In genomic region chr5:124598224-124599174, GRCm38 (mm10) we compare ENCODE assay signal across 8 mouse cellular contexts. TPM values are rescaled to one million over a fixed set of nuclear protein-coding genes. Genes with fewer than 3 reads are reported as not detected.
A peak's percentile ranks its signal among the peaks of the same experiment; 100 is the strongest.
DNase-seq lines count a peak whose midpoint lies in the region; TF ChIP-seq lines count a peak whose summit lies in the region.

No protein-coding gene starts in this region.

- DNase-seq in adrenal gland, adult 8-10 months = peak; percentile 96
- peak; percentile 89 for DNase-seq in embryo, embryonic 9.5 days (ENCODE audit: extremely low spot score)
- peak; percentile 93 for DNase-seq in gastrocnemius, postnatal 25 days
- DNase-seq in induced T-regulatory cell, adult 2 months (ENCODE audit: low read depth) = peak; percentile 86
- peak; percentile 87 to 91 for DNase-seq in left cerebral cortex, adult 2 months (ENCODE audit: extremely low spot score in 1 of 2, low spot score in 2 of 2)
- DNase-seq in lung, postnatal 4 days = peak; percentile 91 to 94
- DNase-seq in retina, postnatal 7 days (ENCODE audit: low read depth, low spot score) = peak; percentile 94
- DNase-seq in thymus, postnatal 4 days = peak; percentile 65

- no peak for TF ChIP-seq CTCF in left cerebral cortex, adult 2 months (IDR thresholded peaks at IDR 0.05)

- H3K27ac ChIP-seq in left cerebral cortex, adult 2 months = peak overlapping the region; percentile 77

- H3K4me3 ChIP-seq in left cerebral cortex, adult 2 months = peak overlapping the region; percentile 78

- intact Hi-C loops in left cerebral cortex, adult 2 months (cut with DNase I) = no loop called here

RNA-seq across cellular contexts. Expression of gene Gtf2h3, which starts 19.6 kb away (rescaled TPM):
- total RNA-seq in adrenal gland, adult 8-10 months (2022) = 10 to 100 TPM; 30.5 to 50.1 (median 40.8) TPM
- total RNA-seq in gastrocnemius, postnatal 25 days (2021) = 10 to 100 TPM; 14.6 to 16.2 TPM
- 10 to 100 TPM; 26.6 to 28.6 TPM for total RNA-seq in left cerebral cortex, adult 2 months (2021)

RNA-seq across cellular contexts. Expression of gene Eif2b1, which starts 19.6 kb away (rescaled TPM):
- 10 to 100 TPM; 41.9 to 46.9 (median 45.6) TPM for total RNA-seq in adrenal gland, adult 8-10 months (2022)
- total RNA-seq in gastrocnemius, postnatal 25 days (2021) = 10 to 100 TPM; 35.2 to 39.1 TPM
- 10 to 100 TPM; 35.1 to 37.7 TPM for total RNA-seq in left cerebral cortex, adult 2 months (2021)

RNA-seq across cellular contexts. Expression of gene Atp6v0a2, which starts 29.9 kb away (rescaled TPM):
- total RNA-seq in adrenal gland, adult 8-10 months (2022) = 10 to 100 TPM; 81.1 to 95.2 (median 84.6) TPM
- total RNA-seq in gastrocnemius, postnatal 25 days (2021) = 10 to 100 TPM; 25.9 to 27.4 TPM
- 10 to 100 TPM; 59.2 to 71.4 TPM for total RNA-seq in left cerebral cortex, adult 2 months (2021)

RNA-seq across cellular contexts. Expression of gene Ddx55, which starts 45.8 kb away (rescaled TPM):
- total RNA-seq in adrenal gland, adult 8-10 months (2022) = 10 to 100 TPM; 13.4 to 28.4 (median 22.0) TPM
- total RNA-seq in gastrocnemius, postnatal 25 days (2021) = 1 to 10 TPM; 4.3 to 4.8 TPM
- 10 to 100 TPM; 25.8 to 28.3 TPM for total RNA-seq in left cerebral cortex, adult 2 months (2021)

RNA-seq across cellular contexts. Expression of gene Tmed2, which starts 58.0 kb away (rescaled TPM):
- 100 to 1,000 TPM; 179 to 244 (median 222) TPM for total RNA-seq in adrenal gland, adult 8-10 months (2022)
- total RNA-seq in gastrocnemius, postnatal 25 days (2021) = 100 to 1,000 TPM; 145 to 151 TPM
- 10 to 100 TPM; 95.4 to 98.9 TPM for total RNA-seq in left cerebral cortex, adult 2 months (2021)

Comparison
In these comparisons a context has a peak if more than half of its experiments do, and no peak if none do; other contexts are left out.
1. Peak in every context shown above with its lines: DNase-seq, H3K4me3 ChIP-seq and H3K27ac ChIP-seq.